Mouse (Mus musculus) 3T3-L1 (cell line): Measurements from ENCODE around the gene Kif19a.

Source experiments
- DNase-seq: peaks from one replicate; pipeline ENCODE4 v3.0.0-alpha.2; 2015; ENCODE audit warnings: low read depth, low spot score

Kif19a gene

DNA sequence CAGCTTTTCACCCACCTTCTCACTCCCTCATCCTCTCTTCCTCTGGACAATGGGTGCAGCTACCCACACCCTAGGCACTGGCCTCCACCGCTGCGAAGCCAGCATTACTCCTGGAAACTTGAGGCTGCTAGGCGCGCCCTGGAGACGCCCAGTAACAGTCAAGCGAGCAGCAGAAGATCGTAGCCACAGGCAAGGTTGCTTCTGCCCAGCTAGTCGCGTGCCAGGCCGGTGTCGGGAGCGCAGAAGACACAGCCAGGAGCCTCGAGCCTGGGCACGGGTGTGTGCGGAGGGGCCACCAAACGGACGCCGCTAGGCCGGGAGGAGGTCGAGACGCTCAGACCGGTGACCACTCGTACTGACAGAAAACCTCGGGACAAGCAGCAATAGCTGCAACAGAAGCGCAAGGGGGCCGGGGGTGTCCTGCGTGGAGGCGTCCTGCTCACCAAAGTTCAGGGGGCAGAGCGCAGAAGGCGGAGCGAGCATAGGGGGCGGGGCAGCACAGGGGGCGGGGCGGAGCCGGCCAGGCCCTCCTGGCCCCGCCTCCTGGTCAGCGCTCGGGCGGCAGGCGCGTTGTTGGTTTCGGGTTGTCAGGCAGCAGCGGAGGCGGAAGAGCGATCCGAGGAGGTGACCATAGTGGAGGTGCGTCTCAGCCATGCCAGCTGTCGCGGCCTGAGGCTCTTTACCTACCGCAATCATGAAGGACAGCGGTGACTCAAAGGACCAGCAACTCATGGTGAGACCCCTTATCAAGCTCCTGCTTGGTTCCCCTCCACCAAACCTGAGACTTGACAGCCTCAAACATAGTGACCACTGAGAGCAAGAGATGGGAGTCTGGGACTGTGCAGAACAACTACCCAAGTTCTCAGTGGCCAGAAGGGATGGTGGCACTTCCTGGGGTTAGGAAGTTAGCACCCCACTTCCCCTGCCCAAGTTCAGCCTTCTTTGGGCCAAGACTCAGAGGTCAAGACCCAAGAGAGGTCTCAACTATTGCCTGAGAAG lies at the start of gene Kif19a:
Kif19a (plus strand) TSS at position 569 of the 999 bp plus-strand sequence.
- DNase-seq, result no peak

DNA sequence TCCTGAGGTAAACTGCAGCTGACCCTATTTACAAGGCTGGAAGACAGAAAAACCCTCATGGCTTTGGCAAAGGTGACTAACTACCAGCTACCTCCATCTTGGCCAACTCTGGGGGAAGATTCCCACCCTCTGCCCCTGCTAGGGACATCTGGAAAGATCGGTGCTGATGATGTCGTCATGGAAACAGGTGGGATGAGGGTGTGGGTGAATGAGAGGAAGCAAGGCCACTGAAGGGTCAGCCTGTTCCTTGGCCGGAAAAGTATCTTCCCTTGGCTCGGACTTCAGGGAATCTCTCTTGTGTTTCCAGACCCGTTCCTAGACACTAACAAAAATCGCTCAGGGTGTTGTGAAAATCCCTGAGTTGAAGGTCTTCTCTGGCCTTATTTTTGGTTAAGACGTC lies 49.7 kb upstream of the Kif19a start:
- no peak for DNase-seq

DNA sequence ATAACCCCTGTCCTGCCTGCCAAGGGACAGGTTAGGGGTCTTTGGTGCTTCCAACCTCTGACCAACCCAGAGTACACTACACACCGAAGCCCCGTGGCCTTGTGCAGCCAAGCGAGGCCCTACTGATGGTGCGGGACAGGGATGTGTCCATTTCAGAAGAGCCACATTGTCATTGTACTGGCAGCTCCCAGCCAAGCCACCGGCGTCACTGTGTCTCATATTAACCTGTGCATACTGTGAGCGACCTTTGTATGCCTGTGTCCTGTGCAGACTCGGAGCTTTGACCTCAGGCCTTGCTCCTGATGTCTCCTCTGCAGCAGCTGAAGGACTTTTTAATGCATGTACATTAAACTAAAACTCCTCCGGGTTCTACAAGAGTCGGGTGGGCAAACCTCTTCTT lies 44.7 kb upstream of the Kif19a start:
- DNase-seq, result no peak

DNA sequence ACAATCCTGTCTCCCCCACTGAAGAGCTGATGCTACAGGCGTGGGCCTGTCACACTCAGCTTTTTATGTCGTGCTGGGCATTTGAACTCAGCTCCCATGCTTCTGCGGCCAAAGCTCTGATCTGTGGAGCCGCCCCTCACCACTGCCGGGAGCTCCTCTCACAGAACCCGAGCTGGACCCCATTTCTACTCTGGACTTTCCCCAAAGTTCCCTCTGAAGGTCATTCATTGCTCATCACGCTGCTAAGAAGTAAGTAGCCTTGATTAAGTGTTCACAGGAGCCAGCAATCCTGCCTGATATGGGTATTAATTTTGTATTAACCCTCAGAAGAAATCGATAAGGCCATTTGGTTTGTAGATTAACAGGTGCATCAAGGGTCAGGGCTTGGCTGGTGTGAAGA lies 42.8 kb upstream of the Kif19a start:
- DNase-seq, result peak; percentile 3

DNA sequence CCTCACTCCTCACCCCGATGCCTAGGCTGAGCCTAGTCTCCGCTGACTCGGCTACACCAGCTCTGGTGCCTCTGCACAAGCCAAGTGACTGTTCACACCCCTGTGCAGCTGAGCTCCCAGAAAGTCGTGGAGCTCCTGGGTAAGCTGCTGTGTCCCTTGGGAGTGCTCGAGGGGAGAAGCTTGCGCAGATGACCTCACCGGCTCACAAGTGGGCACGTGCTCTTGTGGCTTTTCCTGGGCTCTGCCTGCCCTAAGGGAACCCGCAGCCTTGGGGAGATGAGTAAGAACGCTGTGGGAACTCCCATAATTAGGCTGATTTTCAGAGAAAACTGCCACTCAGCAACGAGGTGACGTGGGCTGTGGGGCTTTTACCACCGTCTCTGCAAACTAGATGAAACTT lies 42.2 kb upstream of the Kif19a start:
- DNase-seq, result peak; percentile 87

DNA sequence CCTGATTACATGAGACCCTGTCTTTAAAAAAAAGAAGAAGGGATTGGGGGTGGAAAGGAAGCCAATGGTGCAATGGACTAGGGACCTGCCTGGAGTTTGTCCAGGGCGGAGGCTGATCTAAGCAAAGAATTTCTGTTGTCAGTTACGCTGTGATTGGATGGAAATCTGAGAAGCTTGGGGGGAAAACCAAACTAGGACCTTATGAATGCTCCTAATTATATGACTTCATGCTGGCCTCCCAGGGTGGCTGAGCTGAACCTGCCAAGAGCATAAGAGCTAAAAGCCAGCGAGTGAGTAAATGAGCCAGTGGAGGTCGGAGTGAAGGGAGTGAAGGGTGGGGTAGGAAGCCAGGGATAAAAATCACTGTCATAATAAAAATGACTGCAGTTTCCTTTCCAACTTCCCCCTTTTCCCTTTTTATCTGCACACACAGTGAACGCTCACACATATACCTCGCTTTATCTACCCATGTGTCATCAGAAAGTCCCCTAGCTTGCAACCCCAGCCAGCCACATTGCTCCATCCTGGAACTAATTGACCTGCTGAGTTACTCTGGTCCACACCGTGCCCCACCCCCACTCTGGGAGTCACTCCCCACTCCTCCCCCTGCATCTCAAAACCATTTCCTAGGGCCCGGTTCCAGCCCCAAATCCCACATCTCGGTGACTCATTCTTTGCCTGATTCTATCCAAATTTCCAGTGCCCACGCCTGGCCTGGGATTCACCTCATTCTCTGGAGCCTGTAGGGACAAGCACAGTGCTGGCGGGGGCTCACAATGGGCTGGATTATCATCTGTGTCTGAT lies 40.2 kb upstream of the Kif19a start:
- peak; percentile 97 for DNase-seq

DNA sequence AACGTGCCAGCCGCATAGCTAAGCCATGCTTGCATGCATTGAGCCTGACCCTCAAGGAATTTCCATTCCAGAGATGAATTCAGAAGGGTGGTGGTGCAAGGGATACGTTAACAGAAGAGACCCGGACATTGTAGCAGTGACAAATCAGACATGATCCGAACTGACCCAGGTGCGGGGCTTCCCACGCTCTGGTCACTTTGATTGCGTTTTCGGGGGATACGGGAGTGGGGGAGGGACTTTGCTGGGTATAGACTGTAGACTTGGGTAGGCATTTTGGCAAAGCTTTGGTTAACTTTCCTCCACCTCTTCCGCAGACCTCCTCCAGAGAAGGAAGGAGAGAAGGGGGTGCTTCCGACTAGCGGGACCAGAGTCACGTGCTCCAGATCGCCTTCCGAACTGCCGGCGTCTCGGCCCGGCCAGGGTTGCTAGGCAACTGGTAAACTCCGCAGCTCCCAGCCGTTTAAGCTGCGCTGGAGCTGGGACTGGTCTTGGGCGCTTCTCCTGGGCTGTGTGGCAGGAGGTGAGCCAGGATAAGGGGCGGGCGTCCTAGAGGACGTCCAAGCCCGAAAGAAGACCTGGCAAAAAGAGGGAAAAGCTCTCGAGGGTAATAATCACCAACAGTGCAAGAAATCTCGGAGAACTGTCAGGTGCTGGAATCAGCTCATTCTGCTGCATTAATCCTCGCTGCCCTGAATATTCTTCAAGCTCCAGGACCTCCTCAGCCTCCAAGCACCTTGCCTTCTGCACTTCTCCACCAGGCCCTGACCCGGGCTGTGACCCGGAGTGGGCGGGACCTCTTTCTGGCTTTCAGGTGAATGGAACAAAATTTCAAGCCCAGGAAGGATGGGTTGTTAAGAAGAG lies 38.0 kb upstream of the Kif19a start, which contains the start of gene Dnaic2:
Dnaic2 (plus strand) TSS at position 444 of the 861 bp plus-strand sequence.
- no peak for DNase-seq

DNA sequence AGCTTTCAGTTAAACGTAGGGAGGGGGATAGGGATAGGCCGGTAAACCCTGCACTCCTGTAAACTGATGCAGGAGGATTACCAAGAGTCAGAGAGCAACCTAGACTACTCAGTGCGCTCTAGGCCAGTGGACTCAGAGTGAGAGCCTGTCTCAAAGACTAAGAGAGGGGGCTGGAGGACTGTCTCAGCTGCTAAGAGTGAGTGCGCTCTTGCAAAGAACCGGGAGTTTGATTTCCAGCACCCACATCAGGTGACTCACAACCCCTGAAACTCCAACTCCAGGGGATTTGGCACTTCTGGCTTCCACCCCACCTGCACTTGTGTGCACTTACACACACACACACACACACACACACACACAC lies 37.4 kb upstream of the Kif19a start:
- no peak for DNase-seq

DNA sequence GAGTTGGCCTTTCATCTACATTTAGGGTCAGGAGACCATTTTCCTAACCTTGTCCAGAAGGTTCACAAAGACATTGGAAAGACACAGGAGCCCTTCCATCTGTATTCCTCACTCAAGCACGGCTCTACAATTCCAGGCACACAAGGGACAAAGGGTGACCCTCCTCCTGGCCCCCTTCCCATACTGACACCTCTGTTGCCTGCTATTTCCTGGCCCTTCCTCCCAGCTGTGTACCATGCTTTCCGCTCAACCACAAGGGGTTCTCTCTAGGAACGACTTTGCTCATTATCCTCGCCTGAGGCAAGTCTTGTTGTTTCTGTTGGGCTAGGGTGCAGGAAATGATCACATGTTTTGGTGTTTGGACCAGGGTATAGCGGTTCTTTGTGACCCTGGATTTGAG lies 36.9 kb upstream of the Kif19a start:
- no peak for DNase-seq

DNA sequence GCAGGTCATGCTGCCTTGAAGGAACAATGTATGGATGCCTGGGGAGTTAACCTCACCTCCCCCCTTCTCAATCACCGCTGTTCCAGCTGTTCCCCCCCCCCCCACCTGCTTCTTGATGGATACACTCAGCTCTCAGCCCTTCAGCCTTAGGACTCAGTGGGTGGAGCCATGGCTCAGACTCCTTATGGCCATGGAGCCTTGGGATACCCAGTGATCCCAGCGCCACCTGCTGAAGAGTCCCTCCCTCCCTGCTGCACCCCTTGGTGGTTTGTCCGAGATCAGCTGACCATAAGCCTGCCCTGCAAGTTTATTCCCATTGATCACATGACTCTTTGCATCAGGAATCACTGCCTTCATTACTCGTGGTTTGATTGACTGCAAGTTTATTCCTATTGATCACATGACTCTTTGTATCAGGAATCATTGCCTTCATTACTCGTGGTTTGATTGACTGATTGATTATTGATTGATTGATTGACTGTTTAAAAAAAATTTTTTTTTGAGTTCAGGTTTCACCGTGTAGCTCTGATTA lies 35.3 kb upstream of the Kif19a start:
- DNase-seq, result no peak

DNA sequence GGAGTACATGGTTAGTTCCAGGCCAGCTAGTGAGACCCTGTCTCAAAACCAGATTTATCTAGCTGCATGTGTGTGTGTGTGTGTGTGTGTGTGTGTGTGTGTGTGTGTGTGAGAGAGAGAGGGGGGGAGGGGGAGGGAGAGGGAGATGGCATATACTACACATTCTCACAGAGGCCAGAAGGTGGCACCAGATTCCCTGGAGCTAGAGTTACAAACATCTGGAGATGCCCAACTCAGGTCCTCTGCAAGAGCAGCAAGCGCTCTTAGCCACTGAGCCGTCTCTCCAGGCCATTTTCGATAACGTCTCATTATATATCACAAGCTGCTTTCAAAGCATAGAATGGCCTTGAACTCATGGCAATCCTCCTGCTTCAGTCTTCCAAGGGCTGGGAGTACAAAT lies 33.5 kb upstream of the Kif19a start:
- peak; percentile 62 for DNase-seq

DNA sequence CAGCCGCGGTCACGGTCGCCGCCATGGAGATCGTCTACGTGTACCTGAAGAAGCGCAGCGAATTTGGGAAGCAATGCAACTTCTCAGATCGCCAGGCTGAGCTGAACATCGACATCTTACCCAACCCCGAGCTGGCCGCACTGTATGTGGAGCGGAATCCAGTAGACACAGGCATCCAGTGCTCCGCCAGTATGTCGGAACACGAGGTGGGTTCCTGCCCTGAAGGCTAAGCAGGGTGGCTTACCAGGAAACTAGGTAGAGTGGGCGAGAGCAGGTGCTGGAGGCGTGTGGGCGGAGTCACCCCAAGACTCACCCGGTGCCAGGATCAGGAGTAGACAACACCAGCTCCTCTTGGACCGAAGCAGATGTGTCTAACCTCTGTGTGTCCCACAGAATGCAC lies 32.3 kb upstream of the Kif19a start:
- no peak for DNase-seq

DNA sequence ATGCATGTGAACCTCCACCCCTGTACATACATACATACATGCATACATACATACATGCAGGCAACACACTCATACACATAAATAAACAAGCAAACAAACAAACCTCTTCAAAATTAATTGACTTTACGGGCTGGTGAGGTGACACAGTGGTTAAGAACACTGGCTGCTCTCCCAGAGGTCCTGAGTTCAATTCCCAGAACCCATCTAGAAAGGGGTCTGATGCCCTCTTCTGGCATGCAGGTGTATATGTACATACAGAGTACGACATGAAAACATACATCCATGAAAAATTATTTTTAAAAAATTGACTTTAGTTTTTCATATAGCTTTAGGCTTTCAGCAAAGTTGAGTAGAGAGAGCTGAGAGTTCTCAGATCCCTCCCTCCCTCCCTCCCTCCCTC lies 29.1 kb upstream of the Kif19a start:
- DNase-seq, result peak; percentile 61

DNA sequence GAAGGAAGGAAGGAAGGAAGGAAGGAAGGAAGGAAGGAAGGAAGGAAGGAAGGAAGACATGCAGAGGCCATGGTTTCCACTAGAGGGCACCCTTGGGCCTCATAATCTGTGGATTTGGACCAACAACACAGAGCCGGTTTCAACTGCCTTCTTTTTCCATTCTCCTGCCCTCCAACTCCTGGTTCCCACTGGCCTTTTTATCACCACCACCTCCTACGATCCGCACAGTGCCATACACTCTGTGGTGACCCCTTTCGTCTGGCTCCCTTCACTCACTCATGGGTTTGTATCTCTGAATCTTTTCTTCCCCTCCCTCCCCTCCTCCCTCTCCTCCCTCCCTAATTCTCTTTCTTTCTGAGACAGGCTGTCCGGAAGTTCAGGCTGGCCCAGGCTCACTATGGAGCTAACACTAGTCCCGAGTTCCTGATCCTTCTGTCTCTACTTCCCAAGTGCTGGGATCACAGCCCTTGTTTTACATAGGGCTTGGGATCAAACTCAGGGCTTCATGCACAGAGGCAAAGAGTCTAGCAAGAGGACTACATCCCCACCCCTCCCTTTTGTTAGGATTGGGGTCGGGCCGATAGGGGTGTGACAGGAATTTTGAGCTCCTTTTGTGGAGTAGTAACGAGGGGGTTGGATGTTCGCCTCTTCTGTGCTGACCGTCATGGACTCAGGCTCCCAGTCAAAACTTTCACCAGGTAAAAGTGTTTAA lies 28.1 kb upstream of the Kif19a start:
- peak; percentile 89 for DNase-seq

DNA sequence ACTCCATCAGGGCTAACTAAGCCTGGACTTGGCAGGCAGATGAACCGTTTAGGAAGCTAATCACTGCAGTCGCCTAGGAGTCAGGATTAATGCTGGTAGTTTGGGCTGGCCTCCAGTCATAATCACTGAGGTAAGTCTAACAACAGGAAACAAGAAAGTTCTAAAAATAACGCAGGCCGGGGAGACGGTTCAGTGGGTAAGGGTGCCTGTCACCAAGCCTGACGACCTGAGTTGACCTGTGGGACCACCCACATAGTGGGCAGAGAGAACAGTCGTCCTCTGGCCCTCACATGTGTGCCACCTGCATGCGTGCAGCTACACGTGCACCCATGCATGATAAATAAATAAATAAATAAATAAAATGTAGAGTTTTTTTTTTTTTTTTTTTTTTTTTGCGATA lies 24.6 kb upstream of the Kif19a start:
- DNase-seq, result no peak

DNA sequence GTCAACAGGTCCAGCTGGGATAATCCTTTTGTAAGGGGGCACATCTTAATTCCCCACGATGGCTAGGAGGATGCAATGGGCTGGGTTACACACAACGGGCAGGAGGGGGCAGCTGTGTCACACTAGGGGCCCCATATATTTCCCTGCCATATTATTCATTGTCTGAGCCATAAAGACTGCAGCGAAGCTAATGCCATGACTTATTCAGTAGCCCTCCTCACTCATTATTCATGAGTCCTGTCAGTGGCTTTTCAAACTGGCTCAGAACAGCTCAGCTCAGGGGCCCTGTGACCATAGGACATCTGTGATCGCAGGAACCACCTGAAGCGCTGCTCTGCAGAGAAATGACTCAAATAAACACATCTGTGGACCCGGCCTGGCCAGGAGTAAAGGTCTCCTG lies 23.7 kb upstream of the Kif19a start:
- DNase-seq, result no peak

DNA sequence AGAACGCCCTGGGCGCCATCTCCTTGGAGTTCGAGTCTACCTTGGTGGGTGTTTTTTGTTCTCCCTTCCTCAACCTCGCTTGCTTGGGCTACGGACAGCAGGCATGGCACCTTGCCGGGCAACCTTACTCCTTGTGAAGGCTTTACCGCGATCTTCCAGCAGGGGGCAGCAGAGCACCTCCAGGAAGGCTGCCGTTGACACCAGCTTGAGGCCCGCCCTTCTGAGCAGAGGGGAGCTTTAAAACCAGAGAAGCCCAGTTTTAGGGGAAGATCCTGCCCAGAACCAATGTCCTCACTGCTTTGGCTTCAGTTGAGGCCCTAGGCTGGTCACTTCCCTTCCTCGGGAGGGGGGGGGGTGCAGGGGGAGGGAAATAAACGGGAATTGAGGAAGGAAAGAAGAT lies 20.1 kb upstream of the Kif19a start:
- DNase-seq, result peak; percentile 93

DNA sequence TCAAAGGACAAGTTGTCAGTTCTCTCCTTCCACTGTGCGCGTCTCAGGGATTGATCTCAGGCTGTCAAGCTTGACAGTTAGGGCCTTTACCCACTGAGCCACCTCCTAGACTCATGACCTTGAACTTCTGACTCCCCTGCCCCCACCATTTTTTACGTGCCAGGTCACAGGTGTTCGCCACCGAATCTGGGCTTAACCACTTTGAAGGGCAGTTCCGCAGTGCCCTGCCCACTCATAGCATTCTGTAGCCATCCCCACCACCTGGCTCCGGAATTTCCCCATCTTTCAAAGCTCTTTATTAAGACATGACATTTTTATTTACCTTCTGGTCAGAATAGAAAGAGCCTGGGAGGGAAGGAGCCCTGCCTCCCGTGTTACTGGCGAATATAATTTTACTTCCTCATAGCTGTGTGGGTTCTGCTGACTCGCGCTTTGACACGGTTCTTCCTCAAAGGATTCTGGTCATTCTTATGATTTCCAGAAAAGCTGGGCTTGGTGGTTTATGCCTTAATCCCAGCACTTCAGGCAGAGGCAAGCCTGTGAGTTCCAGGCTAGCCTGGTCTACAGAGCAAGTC lies 17.5 kb upstream of the Kif19a start:
- no peak for DNase-seq

DNA sequence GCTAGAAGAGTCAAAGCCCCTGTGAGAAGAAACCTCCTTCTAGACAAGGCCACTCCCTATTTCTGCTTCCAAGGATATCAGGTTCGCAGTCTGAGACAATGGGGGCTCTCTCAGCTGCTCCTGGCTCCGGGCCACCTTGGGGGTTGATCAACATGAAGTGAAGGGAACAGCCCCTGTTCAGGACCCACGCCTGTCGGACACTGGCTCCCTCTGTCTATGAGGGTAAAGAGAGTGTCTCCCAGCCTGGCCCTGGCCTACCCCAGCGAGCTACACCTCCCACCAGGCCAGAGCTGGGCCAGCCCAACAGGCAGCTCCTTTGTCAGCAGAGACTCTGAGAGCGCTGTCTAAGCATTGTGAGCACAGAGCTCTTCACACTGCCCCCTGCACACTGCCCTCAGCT lies 4.7 kb downstream of the Kif19a start:
- DNase-seq, result no peak

DNA sequence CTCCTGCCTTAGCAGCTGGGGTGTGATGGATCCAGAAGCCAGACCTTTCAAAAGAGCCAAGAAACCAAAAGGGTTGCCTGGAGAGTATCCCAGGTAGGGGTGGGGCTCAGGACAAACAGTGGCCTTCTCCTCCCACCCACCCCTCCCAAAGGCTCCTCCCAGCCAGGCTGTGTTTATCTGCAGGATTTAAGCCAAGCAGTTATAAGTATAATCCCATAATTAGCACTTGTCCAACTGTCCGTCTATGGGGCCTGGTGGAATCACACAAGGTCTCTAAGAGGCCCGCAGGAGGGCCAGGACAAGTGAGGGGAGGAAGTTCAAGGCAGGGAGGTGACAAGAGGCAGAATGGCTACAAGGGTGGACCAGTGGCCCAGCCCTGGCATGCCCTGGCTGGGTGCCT lies 6.7 kb downstream of the Kif19a start:
- DNase-seq, result no peak
